Mouse (Mus musculus) limb, embryonic 13.5 days (tissue): ENCODE data around the gene Zfp365. TPM values are rescaled to one million over a fixed set of nuclear protein-coding genes. Genes with fewer than 3 reads are reported as not detected.

Source experiments
- polyA plus RNA-seq: library from polyadenylated mRNA; unstranded; fragments of >200 nt; fragmentation: Nextera tagmentation; extraction: Ambion mirVana; gene quantifications from 2 replicates; pipeline ENCODE4 v1.2.1, GENCODE M21; 2015

Gene Zfp365
- polyA plus RNA-seq, 1 experiment from 2014 or later = 2.0 TPM

Other genes with a start within 250 kb of the Zfp365 start
- gene Rtkn2, start 66.9 kb upstream of the Zfp365 start, polyA plus RNA-seq = 9.2 and 10.8 TPM in 2 replicates